Mouse (Mus musculus) layer of hippocampus, adult 8-10 months (tissue): ENCODE measurements around the gene Trim21. TPM values are rescaled to one million over a fixed set of nuclear protein-coding genes. Genes with fewer than 3 reads are reported as not detected.

Experiments
- DNase-seq, 2 experiments: peaks; one replicate each; pipeline ENCODE4 v3.0.0; 2022; ENCODE audit warnings: low spot score in 2 of 2
- total RNA-seq, 4 experiments: library from RNA; stranded (reverse); gene quantifications; 2 replicates each; pipeline ENCODE4 v1.2.4; 2022

Trim21 gene
- 1 to 10 TPM; 3.5 to 5.9 (median 4.8) TPM for total RNA-seq

- DNase-seq = peak; percentile 34 to 38
Observed at GRCm38 (mm10) chr7:102564999-102565997, at the start of gene Trim21. Gene Trim21 (minus strand): TSS chr7:102565486.

GRCm38 (mm10) chr7:102597378-102598031 lies 32.2 kb upstream of the Trim21 start, which contains the start of gene Olfr552:
Gene Olfr552 (plus strand): TSS chr7:102597770.
- no peak for DNase-seq

GRCm38 (mm10) chr7:102591786-102592185 lies 26.5 kb upstream of the Trim21 start, which contains the start of gene Olfr551:
Gene Olfr551 (minus strand): TSS chr7:102591886.
- DNase-seq = no peak

GRCm38 (mm10) chr7:102575998-102576397 lies 10.7 kb upstream of the Trim21 start:
- DNase-seq = no peak

- no peak for DNase-seq
Observed at GRCm38 (mm10) chr7:102573174-102573830, 8.0 kb upstream of the Trim21 start.

- DNase-seq = no peak
Observed at GRCm38 (mm10) chr7:102571142-102571541, 5.9 kb upstream of the Trim21 start, which contains the start of gene Olfr550. Gene Olfr550 (plus strand): TSS chr7:102571442.

- no peak for DNase-seq
Observed at GRCm38 (mm10) chr7:102566219-102566618, 933 bp upstream of the Trim21 start.

- DNase-seq = no peak
Observed at GRCm38 (mm10) chr7:102553279-102553678, 12.0 kb downstream of the Trim21 start.

GRCm38 (mm10) chr7:102549570-102549969 lies 15.7 kb downstream of the Trim21 start, which contains the start of gene Olfr549:
Gene Olfr549 (plus strand): TSS chr7:102549870.
- no peak for DNase-seq

GRCm38 (mm10) chr7:102541251-102541650 lies 24.0 kb downstream of the Trim21 start:
- DNase-seq = no peak

GRCm38 (mm10) chr7:102540596-102540995 lies 24.7 kb downstream of the Trim21 start, which contains the start of gene Olfr548-ps1:
Gene Olfr548-ps1 (plus strand): TSS chr7:102540896.
- DNase-seq = no peak

GRCm38 (mm10) chr7:102534449-102534848 lies 30.8 kb downstream of the Trim21 start, which contains the start of gene Olfr547:
Gene Olfr547 (plus strand): TSS chr7:102534749.
- DNase-seq = no peak

GRCm38 (mm10) chr7:102529052-102529451 lies 36.2 kb downstream of the Trim21 start:
- no peak for DNase-seq

GRCm38 (mm10) chr7:102517051-102517335 lies 48.3 kb downstream of the Trim21 start:
- DNase-seq = peak in 1 of 2 experiments; percentile 25

GRCm38 (mm10) chr7:102516261-102517050 lies 48.8 kb downstream of the Trim21 start:
- no peak for DNase-seq

GRCm38 (mm10) chr7:102514144-102514543 lies 51.1 kb downstream of the Trim21 start:
- no peak for DNase-seq

- peak; percentile 47 to 85 for DNase-seq
Observed at GRCm38 (mm10) chr7:102512814-102513435, 52.4 kb downstream of the Trim21 start.

- DNase-seq = no peak
Observed at GRCm38 (mm10) chr7:102511927-102512326, 53.4 kb downstream of the Trim21 start.

- DNase-seq = no peak
Observed at GRCm38 (mm10) chr7:102509726-102510125, 55.6 kb downstream of the Trim21 start.

- DNase-seq = no peak
Observed at GRCm38 (mm10) chr7:102508666-102509065, 56.6 kb downstream of the Trim21 start.
